Mouse (Mus musculus): ENCODE data around the gene Rnf26.

- TF ChIP-seq POLR2A (IDR thresholded peaks at IDR 0.05; ENCODE audit: low read depth, low read length): peak; percentile 88; the same call in 1 of the 2 replicates
- TF ChIP-seq CTCF (IDR thresholded peaks at IDR 0.05; ENCODE audit: extremely low read depth, insufficient read length, insufficient replicate concordance, low read depth, low read length): no peak; the same call in 1 of the 2 replicates
These were observed 28.6 kb downstream of the Rnf26 start for GRCm38 (mm10) chr9:44084659-44085229.

Measured in small intestine, adult 2 months (tissue).